Mouse (Mus musculus) thymus, adult 2 months (tissue): ENCODE data around the gene Hvcn1. TPM values are rescaled to one million over a fixed set of nuclear protein-coding genes. Genes with fewer than 3 reads are reported as not detected.
A peak's percentile ranks its signal among the peaks of the same experiment; 100 is the strongest.

ENCODE experiments used
- DNase-seq: peaks from one replicate; pipeline ENCODE4 v3.0.0; 2021
- H3K27ac ChIP-seq: fragments of 200-500 bp; 2 replicates; pipeline ENCODE4 v1.5.1; 2012; ENCODE audit warnings: low read length, control low read depth; ENCODE audit not compliant: control insufficient read depth, insufficient read depth
- H3K27me3 ChIP-seq: fragments of 200-500 bp; 2 replicates; pipeline ENCODE4 v1.6.1; 2012; ENCODE audit warnings: mild to moderate bottlenecking, low read length, moderate library complexity, mixed read lengths; ENCODE audit not compliant: control insufficient read depth, insufficient read depth
- H3K36me3 ChIP-seq: fragments of 200-500 bp; 2 replicates; pipeline ENCODE4 v1.6.1; 2012; ENCODE audit warnings: mild to moderate bottlenecking, low read length, moderate library complexity; ENCODE audit not compliant: control insufficient read depth, insufficient read depth
- H3K4me1 ChIP-seq: fragments of 200-500 bp; replicated peaks from 2 replicates; pipeline ENCODE4 v1.6.1; 2012; ENCODE audit warnings: low read length; ENCODE audit not compliant: control insufficient read depth, insufficient read depth
- H3K4me3 ChIP-seq: fragments of 200-500 bp; 2 replicates; pipeline ENCODE4 v1.5.1; 2012; ENCODE audit warnings: mild to moderate bottlenecking, low read length, control low read depth, moderate library complexity; ENCODE audit not compliant: control insufficient read depth, insufficient read depth
- CTCF ChIP-seq: fragments of 200-500 bp; IDR thresholded peaks from 2 replicates; pipeline ENCODE4 v1.5.1; 2012; ENCODE audit warnings: mild to moderate bottlenecking, control low read depth, low read length, moderate library complexity, borderline replicate concordance; ENCODE audit not compliant: control insufficient read depth, poor library complexity, insufficient read depth; ENCODE audit errors: extremely low read depth
- POLR2A ChIP-seq: fragments of 200-500 bp; IDR thresholded peaks from 2 replicates; pipeline ENCODE4 v1.6.1; 2012; ENCODE audit warnings: mild to moderate bottlenecking, low read length, control low read depth, moderate library complexity; ENCODE audit not compliant: control insufficient read depth, poor library complexity, insufficient read depth; ENCODE audit errors: extremely low read depth
- WGBS: fragments of 180-500 bp; shearing (Covaris S2); methylation state at CpG from one replicate; pipeline ENCODE4 v1.1.7; 2018; 5-methylcytosine and 5-hydroxymethylcytosine counted together
- polyA plus RNA-seq: library from polyadenylated mRNA; depleted of rRNA; stranded (reverse); fragments of >200 nt; gene quantifications from 2 replicates; pipeline ENCODE4 v1.2.3, GENCODE M21; 2012

The Hvcn1 gene
- polyA plus RNA-seq, 1 experiment, result 43.9 TPM

- 38% methylated on average over 8 of the region's 8 CpGs for WGBS
- Histone ChIP-seq H3K36me3 (peaks cover 72% of the 10 kb centered on the region), H3K27ac (no peak overlapping the region), H3K4me1 (peaks cover 33% of the 10 kb centered on the region), H3K27me3 (no peaks in the 10 kb centered on the region), H3K4me3 (no peak overlapping the region)
- DNase-seq, result no peak
- TF ChIP-seq POLR2A (no peak), CTCF (no peak)
Observed at GRCm38 (mm10) chr5:122166636-122167161, 39.9 kb upstream of the Hvcn1 start.

GRCm38 (mm10) chr5:122168344-122169069 lies 38.1 kb upstream of the Hvcn1 start:
- no peak overlapping the region for H3K4me3 ChIP-seq
- H3K36me3 ChIP-seq, result peaks cover 88% of the 10 kb centered on the region
- TF ChIP-seq CTCF (no peak), POLR2A (no peak)
- DNase-seq, result no peak
- no peaks in the 10 kb centered on the region for H3K27me3 ChIP-seq
- 94% methylated on average over 14 of the region's 14 CpGs for WGBS
- no peak overlapping the region for H3K27ac ChIP-seq
- H3K4me1 ChIP-seq, result peaks cover 16% of the 10 kb centered on the region

GRCm38 (mm10) chr5:122171058-122171457 lies 35.5 kb upstream of the Hvcn1 start:
- H3K27ac ChIP-seq, result no peak overlapping the region
- no peak for TF ChIP-seq CTCF
- no peak for TF ChIP-seq POLR2A
- peaks cover 77% of the 10 kb centered on the region for H3K36me3 ChIP-seq
- no peak for DNase-seq
- H3K27me3 ChIP-seq, result no peaks in the 10 kb centered on the region
- WGBS, result 98% methylated on average over 8 of the region's 8 CpGs
- no peak overlapping the region for H3K4me3 ChIP-seq
- H3K4me1 ChIP-seq, result peaks cover 6% of the 10 kb centered on the region

GRCm38 (mm10) chr5:122175402-122175801 lies 31.2 kb upstream of the Hvcn1 start:
- TF ChIP-seq POLR2A, result no peak
- no peak for TF ChIP-seq CTCF
- Histone ChIP-seq H3K27ac (no peak overlapping the region), H3K27me3 (no peaks in the 10 kb centered on the region), H3K36me3 (peaks cover 48% of the 10 kb centered on the region), H3K4me1 (peaks cover 8% of the 10 kb centered on the region), H3K4me3 (no peak overlapping the region)
- WGBS, result 80% methylated on average over 2 of the region's 2 CpGs
- DNase-seq, result no peak

- Histone ChIP-seq H3K27me3 (no peaks in the 10 kb centered on the region), H3K4me3 (no peak overlapping the region), H3K36me3 (peaks cover 42% of the 10 kb centered on the region), H3K4me1 (peaks cover 8% of the 10 kb centered on the region), H3K27ac (no peak overlapping the region)
- no peak for DNase-seq
- TF ChIP-seq CTCF (no peak), POLR2A (no peak)
- WGBS, result 77% methylated on average over 7 of the region's 7 CpGs
Observed at GRCm38 (mm10) chr5:122175961-122176360, 30.6 kb upstream of the Hvcn1 start.

- peak; percentile 68 for DNase-seq
- no peak overlapping the region for H3K4me3 ChIP-seq
- WGBS, result 70% methylated on average over 1 of the region's 1 CpGs
- no peaks in the 10 kb centered on the region for H3K27me3 ChIP-seq
- H3K4me1 ChIP-seq, result peaks cover 8% of the 10 kb centered on the region
- peaks cover 38% of the 10 kb centered on the region for H3K36me3 ChIP-seq
- no peak for TF ChIP-seq POLR2A
- TF ChIP-seq CTCF, result peak; percentile 71; the same call in 1 of the 2 replicates
- H3K27ac ChIP-seq, result no peak overlapping the region
Observed at GRCm38 (mm10) chr5:122176398-122176797, 30.2 kb upstream of the Hvcn1 start.
